ENCODE assay signal across 7 mouse cellular contexts in genomic region chr11:96826481-96826880, GRCm38 (mm10). TPM values are rescaled to one million over a fixed set of nuclear protein-coding genes. Genes with fewer than 3 reads are reported as not detected.
DNase-seq lines count a peak whose midpoint lies in the region; ATAC-seq lines count a peak whose summit lies in the region.

No protein-coding gene starts in this region.

- no peak overlapping the region for H3K27ac ChIP-seq in brown adipose tissue, adult 24 weeks (replicated peaks; ENCODE audit: low read depth, low read length)
- H3K27ac ChIP-seq in forebrain, embryonic 10.5 days = 0 out of 2 replicates have a peak overlapping the region, but pooled peaks have one; percentile 35
- H3K27ac ChIP-seq in hindbrain, embryonic 15.5 days (replicated peaks) = peak overlapping the region; percentile 93; the same call in 1 of the 2 replicates
- peak overlapping the region; percentile 42; the same call in 1 of the 2 replicates for H3K27ac ChIP-seq in liver, embryonic 12.5 days

- no peaks in the 10 kb centered on the region for H3K9me3 ChIP-seq in forebrain, embryonic 10.5 days
- no peaks in the 10 kb centered on the region for H3K9me3 ChIP-seq in hindbrain, embryonic 15.5 days
- H3K9me3 ChIP-seq in liver, embryonic 12.5 days (replicated peaks) = no peaks in the 10 kb centered on the region

- H3K36me3 ChIP-seq in forebrain, embryonic 10.5 days (replicated peaks) = peaks cover 56% of the 10 kb centered on the region
- H3K36me3 ChIP-seq in hindbrain, embryonic 15.5 days = peaks cover 8% of the 10 kb centered on the region
- H3K36me3 ChIP-seq in liver, embryonic 12.5 days = peaks cover 53% of the 10 kb centered on the region

- no peaks in the 10 kb centered on the region for H3K27me3 ChIP-seq in forebrain, embryonic 10.5 days (ENCODE audit: poor library complexity, severe bottlenecking)
- H3K27me3 ChIP-seq in hindbrain, embryonic 15.5 days = no peaks in the 10 kb centered on the region
- no peaks in the 10 kb centered on the region for H3K27me3 ChIP-seq in liver, embryonic 12.5 days (replicated peaks)

- peaks cover 13% of the 10 kb centered on the region; the same call in 1 of the 2 replicates for H3K4me1 ChIP-seq in brown adipose tissue, adult 24 weeks (ENCODE audit: control insufficient read depth, insufficient read depth, insufficient read length, low read length)
- H3K4me1 ChIP-seq in forebrain, embryonic 10.5 days = peaks cover 80% of the 10 kb centered on the region
- peaks cover 73% of the 10 kb centered on the region for H3K4me1 ChIP-seq in hindbrain, embryonic 15.5 days (replicated peaks)
- H3K4me1 ChIP-seq in liver, embryonic 12.5 days = peaks cover 75% of the 10 kb centered on the region

- no peak for ATAC-seq in hindbrain, embryonic 15.5 days (ENCODE audit: low FRiP score, low read depth)
- ATAC-seq in liver, embryonic 12.5 days = no peak

- peak overlapping the region; percentile 86 for H3K4me2 ChIP-seq in hindbrain, embryonic 15.5 days
- peak overlapping the region; percentile 89 for H3K4me2 ChIP-seq in liver, embryonic 12.5 days

- H3K4me3 ChIP-seq in brown adipose tissue, adult 24 weeks (ENCODE audit: insufficient read depth, low read depth, low read length) = peak overlapping the region; percentile 66
- peak overlapping the region; percentile 80; the same call in 1 of the 2 replicates for H3K4me3 ChIP-seq in forebrain, embryonic 10.5 days
- H3K4me3 ChIP-seq in hindbrain, embryonic 15.5 days = 0 out of 2 replicates have a peak overlapping the region, but pooled peaks have one; percentile 0
- no peak overlapping the region for H3K4me3 ChIP-seq in liver, embryonic 12.5 days

- no peak for DNase-seq in forebrain, embryonic 10.5 days (ENCODE audit: extremely low spot score, low spot score)
- DNase-seq in embryo, embryonic 9.5 days (ENCODE audit: extremely low spot score) = no peak
- no peak for DNase-seq in cerebellum, postnatal 10 days
- no peak for DNase-seq in right cerebral cortex, postnatal 10 days (ENCODE audit: low spot score in 2 of 2)

- H3K9ac ChIP-seq in hindbrain, embryonic 15.5 days = no peak overlapping the region
- 0 out of 2 replicates have a peak overlapping the region, but pooled peaks have one; percentile 8 for H3K9ac ChIP-seq in liver, embryonic 12.5 days

- WGBS in forebrain, embryonic 10.5 days = 73% methylated on average over 2 of the region's 2 CpGs
- WGBS in hindbrain, embryonic 15.5 days = 88% methylated on average over 2 of the region's 2 CpGs
- 58% methylated on average over 2 of the region's 2 CpGs for WGBS in liver, embryonic 12.5 days (ENCODE audit: insufficient replicate concordance)

RNA-seq across cellular contexts. Expression of gene Nfe2l1, which starts 3.3 kb away (rescaled TPM):
- 333 and 448 TPM in 2 replicates for polyA plus RNA-seq in brown adipose tissue, adult 24 weeks (2012; ENCODE audit: insufficient read depth, insufficient read length, missing spikeins)
- 64.7 and 66.0 TPM in 2 replicates for polyA plus RNA-seq in forebrain, embryonic 10.5 days (2016; fragmentation: Nextera tagmentation; extraction: Ambion mirVana)
- 74.3 and 80.5 TPM in 2 replicates for polyA plus RNA-seq in hindbrain, embryonic 15.5 days (2015; fragmentation: Nextera tagmentation; extraction: Ambion mirVana)
- 26.7 and 32.4 TPM in 2 replicates for polyA plus RNA-seq in liver, embryonic 12.5 days (2016; fragmentation: Nextera tagmentation; extraction: Ambion mirVana)

RNA-seq across cellular contexts. Expression of gene Copz2, which starts 23.2 kb away (rescaled TPM):
- polyA plus RNA-seq in brown adipose tissue, adult 24 weeks (2012; ENCODE audit: insufficient read depth, insufficient read length, missing spikeins) = 55.7 and 98.7 TPM in 2 replicates
- 25.1 and 25.6 TPM in 2 replicates for polyA plus RNA-seq in forebrain, embryonic 10.5 days (2016; fragmentation: Nextera tagmentation; extraction: Ambion mirVana)
- 21.9 and 25.9 TPM in 2 replicates for polyA plus RNA-seq in hindbrain, embryonic 15.5 days (2015; fragmentation: Nextera tagmentation; extraction: Ambion mirVana)
- polyA plus RNA-seq in liver, embryonic 12.5 days (2016; fragmentation: Nextera tagmentation; extraction: Ambion mirVana) = 25.6 and 26.7 TPM in 2 replicates

RNA-seq across cellular contexts. Expression of gene Cbx1, which starts 37.6 kb away (rescaled TPM):
- 24.3 and 31.2 TPM in 2 replicates for polyA plus RNA-seq in brown adipose tissue, adult 24 weeks (2012; ENCODE audit: insufficient read depth, insufficient read length, missing spikeins)
- 188 and 202 TPM in 2 replicates for polyA plus RNA-seq in forebrain, embryonic 10.5 days (2016; fragmentation: Nextera tagmentation; extraction: Ambion mirVana)
- polyA plus RNA-seq in hindbrain, embryonic 15.5 days (2015; fragmentation: Nextera tagmentation; extraction: Ambion mirVana) = 66.0 and 78.0 TPM in 2 replicates
- 51.6 and 52.4 TPM in 2 replicates for polyA plus RNA-seq in liver, embryonic 12.5 days (2016; fragmentation: Nextera tagmentation; extraction: Ambion mirVana)

RNA-seq across cellular contexts. Expression of gene Snx11, which starts 49.1 kb away (rescaled TPM):
- polyA plus RNA-seq in brown adipose tissue, adult 24 weeks (2012; ENCODE audit: insufficient read depth, insufficient read length, missing spikeins) = 4.0 and 7.6 TPM in 2 replicates
- 25.7 and 27.5 TPM in 2 replicates for polyA plus RNA-seq in forebrain, embryonic 10.5 days (2016; fragmentation: Nextera tagmentation; extraction: Ambion mirVana)
- polyA plus RNA-seq in hindbrain, embryonic 15.5 days (2015; fragmentation: Nextera tagmentation; extraction: Ambion mirVana) = 55.6 and 64.2 TPM in 2 replicates
- polyA plus RNA-seq in liver, embryonic 12.5 days (2016; fragmentation: Nextera tagmentation; extraction: Ambion mirVana) = 14.3 and 14.4 TPM in 2 replicates
